Mouse (Mus musculus) heart, postnatal 0 days (tissue): ENCODE data around the gene Rxra.

Experiments
- CTCF ChIP-seq: IDR thresholded peaks from 2 replicates; pipeline ENCODE4 v1.5.1; 2016; ENCODE audit warnings: antibody characterized with exemption, control low read depth, low read depth
- EP300 ChIP-seq: IDR thresholded peaks from 2 replicates; pipeline ENCODE4 v1.6.1; 2016; ENCODE audit warnings: antibody characterized with exemption, low read depth

- TF ChIP-seq CTCF (no peak), EP300 (no peak)
These were observed 77.9 kb downstream of the Rxra start for GRCm38 (mm10) chr2:27754094-27754493.
